Mouse (Mus musculus) embryonic facial prominence, embryonic 11.5 days (tissue): ENCODE results near the gene AB124611. TPM values are rescaled to one million over a fixed set of nuclear protein-coding genes. Genes with fewer than 3 reads are reported as not detected.
"Not testable (repeated sequence)": the region's sequence is repeated elsewhere in the genome, so short reads cannot be mapped to it uniquely, and the experiment has no call there.

Source experiments
- ATAC-seq: fragments of 200-750 bp; cut with Nextera tagmentation; replicated peaks from 2 replicates; pipeline ENCODE4 v1.8.0; 2017; ENCODE audit warnings: low read depth; ENCODE audit not compliant: insufficient number of reproducible peaks, low FRiP score, low TSS enrichment
- DNase-seq: peaks from one replicate; pipeline ENCODE4 v3.0.0-alpha.2; 2015; ENCODE audit warnings: low spot score
- H3K27ac ChIP-seq: fragments of 300-500 bp; sonication (generic); replicated peaks from 2 replicates; pipeline ENCODE4 v1.5.1; 2014; ENCODE audit warnings: mild to moderate bottlenecking, low read depth, low read length, control low read depth
- H3K27me3 ChIP-seq: fragments of 300-500 bp; sonication (generic); 2 replicates; pipeline ENCODE4 v1.6.1; 2014; ENCODE audit warnings: mild to moderate bottlenecking, low read length, moderate library complexity, mixed read lengths; ENCODE audit not compliant: control insufficient read depth, insufficient read depth
- H3K36me3 ChIP-seq: fragments of 300-500 bp; sonication (generic); replicated peaks from 2 replicates; pipeline ENCODE4 v1.6.1; 2014; ENCODE audit warnings: low read depth, mild to moderate bottlenecking, low read length, moderate library complexity, mixed read lengths; ENCODE audit not compliant: control insufficient read depth, insufficient read depth
- H3K4me1 ChIP-seq: fragments of 300-500 bp; sonication (generic); 2 replicates; pipeline ENCODE4 v1.6.1; 2014; ENCODE audit warnings: low read length, mixed read lengths; ENCODE audit not compliant: control insufficient read depth, insufficient read depth
- H3K4me2 ChIP-seq: fragments of 300-500 bp; sonication (generic); 2 replicates; pipeline ENCODE4 v1.6.1; 2014; ENCODE audit warnings: low read depth, mild to moderate bottlenecking, control low read depth, low read length, moderate library complexity
- H3K4me3 ChIP-seq: fragments of 300-500 bp; sonication (generic); 2 replicates; pipeline ENCODE4 v1.5.1; 2014; ENCODE audit warnings: low read depth, low read length, control low read depth
- H3K9ac ChIP-seq: fragments of 300-500 bp; sonication (generic); replicated peaks from 2 replicates; pipeline ENCODE4 v1.6.1; 2014; ENCODE audit warnings: mild to moderate bottlenecking, control low read depth, low read length
- H3K9me3 ChIP-seq: fragments of 300-500 bp; sonication (generic); replicated peaks from 2 replicates; pipeline ENCODE4 v1.6.1; 2016; ENCODE audit warnings: mild to moderate bottlenecking, low read length, inconsistent platforms, mixed read lengths; ENCODE audit not compliant: control insufficient read depth
- WGBS: fragments of 180-500 bp; shearing (Covaris S2); extraction: QIAGEN DNeasy Blood & Tissue Kit; methylation state at CpG from one replicate; pipeline ENCODE4 v1.1.7; 2014; 5-methylcytosine and 5-hydroxymethylcytosine counted together
- polyA plus RNA-seq: library from polyadenylated mRNA; unstranded; fragments of >200 nt; fragmentation: Nextera tagmentation; extraction: Ambion mirVana; gene quantifications from 2 replicates; pipeline ENCODE4 v1.2.1, GENCODE M21; 2014

Gene AB124611
- polyA plus RNA-seq = 1.00 and 1.4 TPM in 2 replicates

GRCm38 (mm10) chr9:21525937-21526633 is at the start of gene AB124611:
Gene AB124611, plus strand, starts transcription at chr9:21526176.
- Histone ChIP-seq H3K9me3 (no peaks in the 10 kb centered on the region), H3K4me1 (no peaks in the 10 kb centered on the region), H3K9ac (0 out of 2 replicates have a peak within 1 kb of the TSS, but pooled peaks have one; percentile 22), H3K27ac (no peak within 1 kb of the TSS), H3K4me2 (no peak within 1 kb of the TSS), H3K27me3 (no peaks in the 10 kb centered on the region), H3K36me3 (no peaks in the 10 kb centered on the region), H3K4me3 (no peak within 1 kb of the TSS)
- 0 out of 2 replicates have a peak, but pooled peaks have one; percentile 14 for ATAC-seq
- WGBS = 62% methylated on average over 14 of the region's 14 CpGs
- DNase-seq = no peak

- DNase-seq (no peak), ATAC-seq (no peak)
- Histone ChIP-seq H3K4me2 (no peak overlapping the region), H3K9ac (no peak overlapping the region), H3K36me3 (peaks cover 17% of the 10 kb centered on the region), H3K4me1 (no peaks in the 10 kb centered on the region), H3K27me3 (no peaks in the 10 kb centered on the region), H3K9me3 (no peaks in the 10 kb centered on the region), H3K27ac (no peak overlapping the region), H3K4me3 (no peak overlapping the region)
- WGBS = 98% methylated on average over 6 of the region's 6 CpGs
These were observed 48.3 kb upstream of the AB124611 start for GRCm38 (mm10) chr9:21477707-21478106.

- H3K27ac ChIP-seq = no peak overlapping the region
- H3K36me3 ChIP-seq = peaks cover 3% of the 10 kb centered on the region; the same call in 1 of the 2 replicates
- no peaks in the 10 kb centered on the region for H3K9me3 ChIP-seq
- no peaks in the 10 kb centered on the region for H3K27me3 ChIP-seq
- DNase-seq = no peak
- no peak overlapping the region for H3K4me2 ChIP-seq
- H3K4me1 ChIP-seq = no peaks in the 10 kb centered on the region
- H3K9ac ChIP-seq = no peak overlapping the region
- 97% methylated on average over 4 of the region's 4 CpGs for WGBS
- no peak for ATAC-seq
- no peak overlapping the region for H3K4me3 ChIP-seq
These were observed 41.9 kb upstream of the AB124611 start for GRCm38 (mm10) chr9:21484065-21484464.

- not testable (repeated sequence) for H3K9ac ChIP-seq, H3K4me3 ChIP-seq, H3K9me3 ChIP-seq, H3K27me3 ChIP-seq, H3K36me3 ChIP-seq, H3K27ac ChIP-seq, ATAC-seq, DNase-seq, H3K4me1 ChIP-seq, H3K4me2 ChIP-seq
- 88% methylated on average over 1 of the region's 2 CpGs for WGBS
These were observed 37.7 kb upstream of the AB124611 start for GRCm38 (mm10) chr9:21488246-21488645.

- H3K9ac ChIP-seq = no peak overlapping the region
- no peaks in the 10 kb centered on the region; the same call in none of the 2 replicates for H3K36me3 ChIP-seq
- no peak for DNase-seq
- ATAC-seq = no peak
- WGBS = 88% methylated on average over 9 of the region's 9 CpGs
- H3K9me3 ChIP-seq = no peaks in the 10 kb centered on the region
- no peak overlapping the region for H3K27ac ChIP-seq
- no peaks in the 10 kb centered on the region for H3K4me1 ChIP-seq
- H3K4me2 ChIP-seq = no peak overlapping the region
- no peak overlapping the region for H3K4me3 ChIP-seq
- H3K27me3 ChIP-seq = no peaks in the 10 kb centered on the region
These were observed 35.3 kb upstream of the AB124611 start for GRCm38 (mm10) chr9:21490696-21491095.

- H3K9ac ChIP-seq = no peak overlapping the region; the same call in 1 of the 2 replicates
- no peak for ATAC-seq
- WGBS = 58% methylated on average over 2 of the region's 2 CpGs
- H3K9me3 ChIP-seq = no peaks in the 10 kb centered on the region
- no peak for DNase-seq
- H3K27ac ChIP-seq = no peak overlapping the region
- H3K36me3 ChIP-seq = no peaks in the 10 kb centered on the region; the same call in none of the 2 replicates
- no peak overlapping the region for H3K4me2 ChIP-seq
- no peaks in the 10 kb centered on the region for H3K4me1 ChIP-seq
- no peaks in the 10 kb centered on the region for H3K27me3 ChIP-seq
- H3K4me3 ChIP-seq = no peak overlapping the region
These were observed 32.1 kb upstream of the AB124611 start for GRCm38 (mm10) chr9:21493907-21494306.

GRCm38 (mm10) chr9:21494726-21495125 is 31.2 kb upstream of the AB124611 start:
- Histone ChIP-seq H3K4me1 (no peaks in the 10 kb centered on the region), H3K27me3 (no peaks in the 10 kb centered on the region), H3K9me3 (no peaks in the 10 kb centered on the region), H3K27ac (no peak overlapping the region), H3K4me2 (no peak overlapping the region), H3K9ac (no peak overlapping the region; the same call in 1 of the 2 replicates), H3K4me3 (no peak overlapping the region), H3K36me3 (no peaks in the 10 kb centered on the region; the same call in none of the 2 replicates)
- DNase-seq (no peak), ATAC-seq (no peak)
- WGBS = 86% methylated on average over 9 of the region's 9 CpGs

- H3K9ac ChIP-seq = peak overlapping the region; percentile 56
- H3K4me1 ChIP-seq = no peaks in the 10 kb centered on the region
These were observed 29.5 kb upstream of the AB124611 start for GRCm38 (mm10) chr9:21496308-21497049.

More at GRCm38 (mm10) chr9:21496308-21497049, 29.5 kb upstream of the AB124611 start:
- Histone ChIP-seq H3K4me2 (peak overlapping the region; percentile 45), H3K4me3 (peak overlapping the region; percentile 30), H3K27ac (peak overlapping the region; percentile 94), H3K27me3 (no peaks in the 10 kb centered on the region), H3K36me3 (no peaks in the 10 kb centered on the region; the same call in none of the 2 replicates), H3K9me3 (no peaks in the 10 kb centered on the region)
- DNase-seq = peak; percentile 96
- 43% methylated on average over 17 of the region's 19 CpGs for WGBS
- ATAC-seq = peak; percentile 88
